Mouse (Mus musculus) megakaryocyte, embryonic 14.5 days (primary cell): ENCODE results near the gene Trim28.

Experiments used
- FLI1 ChIP-seq: IDR thresholded peaks from 2 replicates; pipeline ENCODE4 v1.6.1; 2012; ENCODE audit warnings: low read length, inconsistent platforms, mixed read lengths
- GATA1 ChIP-seq: IDR thresholded peaks from 3 replicates; pipeline ENCODE4 v1.6.1; 2012; ENCODE audit warnings: mixed read lengths, low read length, inconsistent platforms, borderline replicate concordance

DNA sequence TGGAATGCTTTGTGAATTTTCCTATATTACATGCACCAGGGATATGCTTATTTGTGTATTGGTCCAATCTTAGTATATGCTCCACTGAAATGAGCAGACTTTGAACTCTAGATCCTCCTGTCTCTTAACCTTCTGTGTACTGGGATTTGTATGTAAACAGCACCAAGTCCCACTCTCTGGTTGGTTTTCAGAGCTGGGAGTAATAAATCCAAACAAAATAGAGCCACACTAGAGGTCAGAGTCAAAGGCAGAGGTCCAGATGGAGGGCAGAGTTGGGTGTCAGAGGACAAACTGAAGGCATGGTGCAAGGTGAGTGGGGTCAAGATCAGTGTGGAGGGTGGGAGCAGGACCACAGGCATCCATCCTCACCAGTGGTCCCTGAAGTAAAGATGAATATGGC is 3.1 kb upstream of the Trim28 start:
- TF ChIP-seq GATA1 (no peak), FLI1 (no peak)
